Mouse (Mus musculus) lung, postnatal 10 days (tissue): Measurements from ENCODE around the gene Lpin3.
A peak's percentile ranks its signal among the peaks of the same experiment; 100 is the strongest.

Experiments used
- DNase-seq: peaks from one replicate; pipeline ENCODE4 v3.0.0; 2021

Lpin3 gene

DNA sequence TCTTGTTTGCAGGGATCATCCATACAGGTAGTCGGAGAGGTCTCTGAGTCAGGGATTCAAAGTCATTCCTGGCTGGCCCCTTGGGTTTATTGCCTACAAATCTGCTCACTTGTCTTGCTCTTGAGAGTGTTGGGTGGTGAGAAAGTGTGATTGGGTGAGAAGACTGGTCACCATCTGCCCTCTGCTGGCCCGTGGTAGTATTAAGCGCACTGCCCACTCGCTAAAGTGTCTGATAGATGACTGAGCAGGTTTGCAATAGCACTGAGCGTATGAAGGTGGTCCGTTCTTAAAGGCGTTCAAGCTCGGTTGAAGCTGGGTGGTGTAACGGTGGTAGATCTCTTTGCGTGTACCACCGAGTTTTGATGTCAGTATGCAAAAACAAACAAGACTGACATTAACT, 6.8 kb downstream of the Lpin3 start:
- DNase-seq, result peak; percentile 91

DNA sequence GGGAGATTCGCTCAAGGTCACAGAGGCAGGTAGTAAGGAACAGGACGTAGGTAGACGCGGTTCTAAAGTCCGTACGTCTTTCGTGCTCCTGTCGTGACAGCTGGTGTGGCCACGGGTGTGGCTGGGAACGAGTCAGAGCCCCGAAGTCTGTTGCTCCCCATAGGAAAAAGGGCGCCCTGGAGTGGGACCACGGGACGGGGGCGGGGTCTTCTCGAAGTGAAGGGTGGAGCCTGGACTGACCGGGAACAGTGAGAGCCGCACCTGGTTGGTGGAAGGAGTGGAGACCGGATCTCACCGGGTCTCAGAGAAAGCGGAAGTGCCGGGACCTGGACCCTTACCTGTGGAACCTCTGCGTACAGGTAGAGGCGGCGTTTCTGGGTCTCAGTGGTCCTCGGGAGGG, 7.4 kb downstream of the Lpin3 start:
- peak; percentile 76 for DNase-seq

DNA sequence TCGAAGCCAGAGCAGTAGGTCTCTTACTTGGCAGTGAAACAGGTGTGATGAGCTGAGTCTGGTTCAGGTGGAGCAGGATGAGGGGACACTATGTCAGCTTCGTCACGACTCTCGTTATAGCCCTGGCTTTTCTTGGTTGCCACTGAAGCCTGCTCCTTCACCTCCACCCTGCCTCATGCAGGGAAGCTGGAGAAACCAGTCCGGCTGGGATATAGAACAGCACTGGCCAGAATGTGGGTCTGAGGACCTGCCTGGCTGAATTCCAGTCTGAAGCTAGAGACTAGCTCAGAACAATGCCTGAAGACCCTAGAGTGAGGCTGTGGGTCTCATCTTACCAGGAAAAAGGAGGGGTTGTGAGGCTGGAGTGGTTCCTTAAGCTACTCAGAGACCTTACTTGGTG, 10.6 kb downstream of the Lpin3 start:
- DNase-seq, result no peak

DNA sequence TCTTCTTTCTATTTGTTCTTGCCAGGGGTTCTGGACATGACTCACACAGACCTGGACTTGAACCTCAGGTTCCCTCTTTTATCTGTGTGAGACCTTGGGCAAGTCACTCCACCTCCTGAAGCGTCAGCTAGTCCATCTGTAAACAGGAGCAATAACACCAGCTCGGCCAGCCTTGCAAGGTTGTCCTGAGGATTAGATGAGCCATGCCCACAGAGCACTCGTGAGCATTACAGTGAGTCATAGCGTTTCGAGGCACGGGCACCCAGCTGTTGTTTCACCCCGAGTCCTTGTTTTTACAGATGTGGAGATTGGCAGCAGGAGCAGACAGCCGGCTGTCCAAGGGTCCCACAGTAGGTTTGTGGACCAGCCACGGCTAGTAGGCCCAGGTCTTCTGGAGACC, 11.2 kb downstream of the Lpin3 start:
- DNase-seq, result no peak

DNA sequence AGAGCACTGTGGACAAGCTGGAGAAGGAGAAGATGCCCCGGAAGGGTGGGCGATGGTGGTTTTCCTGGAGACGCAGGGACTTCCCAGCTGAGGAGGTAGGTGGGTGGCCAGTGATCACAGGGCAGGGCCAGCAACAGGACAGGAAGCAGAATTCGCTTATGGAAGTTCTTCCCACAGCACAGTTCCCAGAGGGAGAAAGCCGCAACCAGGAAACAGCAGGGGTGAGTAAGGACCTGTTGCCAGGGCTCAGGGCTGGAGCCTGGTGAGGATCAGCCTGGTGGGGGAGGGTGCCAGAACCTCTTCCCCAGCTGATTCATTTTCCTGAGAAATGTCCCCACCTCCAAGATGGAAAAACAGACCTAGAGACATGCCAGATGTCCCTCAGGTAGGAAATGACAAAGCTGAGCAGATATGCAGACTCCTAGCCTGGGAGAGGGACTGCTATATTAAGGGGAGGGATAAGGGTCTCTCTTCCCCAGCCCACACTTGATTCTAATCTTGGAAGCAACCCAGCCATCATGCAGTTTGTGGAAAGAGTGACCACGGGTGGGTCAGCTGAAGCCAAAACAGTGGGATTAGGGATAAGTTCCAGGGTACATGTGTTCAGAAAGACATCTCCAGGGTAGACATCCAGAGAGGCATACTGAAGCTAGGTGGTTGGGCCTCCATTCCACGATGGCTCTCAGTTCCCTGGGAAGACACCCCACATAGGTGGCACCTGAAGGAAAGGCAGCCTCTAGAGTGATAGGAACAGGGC, 21.4 kb downstream of the Lpin3 start:
- no peak for DNase-seq

DNA sequence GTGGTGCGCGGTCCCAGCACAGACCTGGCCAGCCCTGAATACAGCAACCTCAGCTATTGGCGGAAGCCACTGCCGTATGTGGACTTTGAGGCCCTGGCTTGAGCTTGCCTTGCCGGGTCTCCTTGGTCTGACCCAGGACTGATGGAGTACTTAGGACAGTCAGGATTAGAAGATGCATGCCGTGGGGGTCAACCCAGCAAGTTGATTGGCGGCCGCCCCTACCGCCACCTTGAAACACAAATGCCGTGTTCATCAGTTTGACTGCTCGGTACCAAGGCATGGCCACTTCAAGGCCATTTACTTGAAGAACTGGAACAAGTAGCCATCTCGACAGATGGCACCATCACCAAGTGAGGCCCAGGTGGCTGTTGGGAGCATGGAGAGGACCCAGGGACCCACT, 24.8 kb downstream of the Lpin3 start:
- DNase-seq, result no peak

DNA sequence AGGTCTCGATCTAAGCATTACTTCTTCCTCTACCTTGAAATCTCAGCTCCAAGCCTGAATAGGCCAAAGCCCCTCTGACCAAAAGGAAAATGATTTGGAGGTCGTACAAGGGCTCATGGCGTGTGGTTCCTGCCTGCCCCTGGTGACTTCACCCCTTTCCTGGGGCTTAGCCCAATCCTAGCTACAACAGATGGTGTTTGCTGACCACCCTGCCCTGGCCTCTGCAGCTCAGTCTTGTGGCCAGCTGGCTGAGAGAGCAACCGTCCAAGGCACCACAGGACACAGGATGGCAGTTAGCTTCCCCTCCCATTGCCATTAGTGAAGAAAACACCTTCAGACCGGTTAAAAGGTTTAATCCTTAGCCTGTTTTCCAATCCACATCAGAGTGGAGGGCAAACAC, 25.6 kb downstream of the Lpin3 start:
- DNase-seq, result no peak

DNA sequence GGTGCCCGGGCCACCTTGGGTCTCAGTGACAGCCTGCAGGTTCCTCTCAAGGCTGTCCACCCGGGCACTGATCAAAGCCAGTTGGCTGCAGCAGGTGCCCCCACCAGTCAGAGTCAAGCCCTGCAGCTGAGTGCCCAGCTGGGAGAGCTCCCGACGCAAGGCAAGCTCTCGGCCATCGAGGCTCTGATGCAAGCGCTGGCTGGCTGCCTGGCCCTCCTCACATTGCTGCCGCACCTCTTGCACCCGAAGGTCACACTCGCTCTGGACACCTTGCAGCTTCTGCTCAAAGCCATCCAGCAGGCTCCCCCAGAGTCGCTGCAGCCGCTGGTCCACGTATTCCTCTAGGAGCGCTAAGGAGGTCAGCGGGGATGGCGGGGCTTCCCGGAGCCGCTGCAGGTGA, 28.1 kb downstream of the Lpin3 start:
- DNase-seq, result peak; percentile 24

DNA sequence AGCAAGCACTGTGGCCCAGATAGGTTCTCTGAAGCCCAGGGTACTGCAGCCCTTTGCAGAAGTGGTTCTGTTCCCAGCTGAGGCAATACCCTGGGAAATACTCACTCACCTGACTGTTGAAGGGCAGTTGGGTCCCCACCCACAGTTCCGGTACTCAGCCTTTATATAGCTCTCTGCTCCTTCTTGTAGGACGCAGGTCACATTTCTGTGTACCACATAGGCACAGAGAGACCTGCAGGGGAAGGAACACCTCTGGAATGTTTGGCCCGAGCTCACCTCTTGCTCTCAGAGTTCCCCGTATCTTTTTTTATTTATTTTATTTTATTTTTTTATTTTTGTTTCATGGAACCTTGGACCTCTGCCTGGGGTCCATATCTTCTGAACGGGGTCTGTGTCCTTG, 30.2 kb downstream of the Lpin3 start:
- DNase-seq, result no peak

DNA sequence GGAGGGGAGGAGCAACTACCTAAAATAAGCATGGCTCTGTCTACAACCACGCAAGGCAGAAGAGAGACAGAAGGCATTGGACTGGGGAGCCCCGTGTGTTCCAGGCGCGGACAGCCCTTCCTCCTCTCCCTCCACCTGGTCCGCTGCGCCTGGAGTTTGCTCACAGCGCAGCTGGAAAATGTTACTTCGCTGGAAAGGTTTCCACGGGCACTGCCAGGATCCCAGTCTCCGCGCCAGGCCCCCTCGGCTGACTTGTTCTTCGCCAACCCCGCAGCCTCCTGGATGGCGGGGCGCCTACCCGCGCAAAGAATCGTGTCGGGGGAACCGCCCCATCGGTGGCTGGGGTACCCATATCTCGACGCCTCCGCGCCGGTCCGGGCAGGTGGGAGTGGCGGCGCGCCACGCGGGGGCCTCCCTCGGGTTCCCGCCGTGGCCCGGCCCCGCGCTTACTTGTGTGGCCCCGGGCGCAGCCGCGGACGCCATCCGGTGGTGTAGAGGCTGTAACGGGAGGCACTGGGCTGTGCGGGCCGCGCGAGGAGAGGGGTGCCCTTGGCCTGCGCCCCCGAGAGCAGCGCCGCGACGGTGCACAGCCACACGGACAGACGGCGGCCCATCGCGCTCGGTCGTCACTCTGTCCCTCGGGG, 31.2 kb downstream of the Lpin3 start:
- no peak for DNase-seq

DNA sequence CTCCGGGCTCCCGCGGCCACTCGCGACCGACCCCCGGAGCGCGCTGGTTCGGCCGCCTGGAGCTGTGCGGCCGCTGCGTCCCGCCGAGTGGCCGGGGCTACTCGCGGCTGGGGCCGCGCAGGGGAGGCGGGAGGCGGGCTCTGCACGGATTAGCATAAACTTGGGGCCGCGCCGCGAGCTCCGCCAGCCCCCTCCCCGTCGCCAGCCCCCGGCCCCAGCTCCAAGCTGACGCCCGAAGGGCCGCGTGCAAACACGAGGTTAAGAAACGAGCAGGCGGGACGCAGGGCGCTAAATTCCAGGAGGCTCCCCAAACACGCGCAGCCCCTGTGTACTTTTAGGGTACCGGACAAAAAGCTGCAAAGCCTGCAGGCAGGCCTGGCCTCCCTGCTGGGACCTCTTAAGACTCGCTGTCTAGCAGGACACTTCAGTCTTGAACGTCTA, 31.8 kb downstream of the Lpin3 start, which contains the start of gene Emilin3:
TSS of gene Emilin3 (minus strand) at position 98 of the 441 bp plus-strand sequence.
- no peak for DNase-seq

DNA sequence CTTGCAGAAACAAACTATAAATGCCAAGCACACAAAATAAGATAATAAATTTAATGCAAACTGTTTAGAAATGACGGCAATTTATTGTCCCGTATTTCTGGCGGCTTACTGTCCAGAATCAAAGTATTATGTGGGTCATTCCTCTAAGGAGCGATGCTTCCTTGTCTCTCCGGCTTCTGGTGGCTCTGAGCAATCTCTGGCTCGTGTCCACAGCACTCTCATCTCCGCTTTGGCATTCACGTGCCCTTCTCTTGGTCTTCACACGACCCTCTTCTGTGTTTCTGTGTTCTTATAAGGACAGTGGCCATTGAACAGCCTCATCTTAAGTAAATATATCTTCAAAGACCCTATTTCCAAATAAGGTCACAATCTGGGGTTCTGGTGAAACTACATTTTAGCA, 34.2 kb downstream of the Lpin3 start:
- DNase-seq, result no peak

DNA sequence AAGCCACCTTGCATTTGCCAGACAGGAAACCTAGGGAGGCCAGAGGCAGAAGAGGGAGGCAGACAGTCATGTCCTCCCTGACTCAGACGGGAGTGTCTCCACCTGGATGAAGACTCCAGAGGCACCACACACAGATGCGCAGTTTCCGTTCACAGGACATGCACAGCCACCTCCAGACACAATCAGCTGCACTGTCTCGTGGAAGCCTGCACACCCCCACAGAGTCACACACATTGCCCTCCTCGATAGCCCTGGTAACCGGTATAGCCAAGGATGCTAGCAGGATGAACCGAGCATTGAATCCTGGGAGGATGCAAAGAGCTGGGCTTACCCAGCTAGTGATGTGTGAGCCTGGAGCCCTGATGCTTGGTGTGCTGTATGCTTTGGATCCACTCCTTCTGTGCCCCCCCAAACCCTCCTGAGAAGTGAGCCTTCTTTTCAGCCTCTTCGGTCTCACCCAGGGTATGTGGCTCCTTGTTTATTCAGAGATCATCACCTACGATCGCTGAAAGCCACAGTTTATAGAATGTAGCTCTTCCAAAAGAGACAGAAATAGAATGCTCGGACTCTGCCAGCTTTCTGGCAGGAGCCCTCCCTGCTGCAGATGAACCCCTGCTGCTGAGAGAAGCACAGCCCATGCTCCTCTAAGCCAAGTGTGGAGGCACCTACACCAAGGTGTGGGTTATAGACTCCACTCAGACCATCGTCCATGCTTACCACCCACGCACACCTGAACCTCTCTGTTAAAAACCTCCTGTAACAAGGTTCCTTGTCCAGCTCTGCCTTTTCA, 35.5 kb downstream of the Lpin3 start:
- no peak for DNase-seq

DNA sequence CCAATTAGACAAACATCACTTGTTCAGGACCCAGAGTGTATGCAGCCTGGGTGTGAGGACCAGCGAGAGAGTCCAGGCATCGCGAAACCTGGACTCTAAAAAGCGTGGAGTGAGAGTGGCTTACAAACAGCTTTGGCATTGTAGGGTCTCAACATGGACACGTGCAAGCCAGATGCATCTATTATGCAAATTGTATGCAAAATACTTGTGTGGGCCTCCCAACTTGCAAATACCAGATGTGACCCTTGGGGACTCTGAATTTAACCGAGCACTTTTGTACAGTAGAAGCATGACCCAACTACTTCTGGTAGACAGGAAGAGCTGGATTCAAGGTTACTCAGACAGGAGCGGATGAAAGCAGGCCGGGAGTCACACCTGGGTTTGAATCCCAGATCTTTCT, 36.2 kb downstream of the Lpin3 start:
- no peak for DNase-seq

DNA sequence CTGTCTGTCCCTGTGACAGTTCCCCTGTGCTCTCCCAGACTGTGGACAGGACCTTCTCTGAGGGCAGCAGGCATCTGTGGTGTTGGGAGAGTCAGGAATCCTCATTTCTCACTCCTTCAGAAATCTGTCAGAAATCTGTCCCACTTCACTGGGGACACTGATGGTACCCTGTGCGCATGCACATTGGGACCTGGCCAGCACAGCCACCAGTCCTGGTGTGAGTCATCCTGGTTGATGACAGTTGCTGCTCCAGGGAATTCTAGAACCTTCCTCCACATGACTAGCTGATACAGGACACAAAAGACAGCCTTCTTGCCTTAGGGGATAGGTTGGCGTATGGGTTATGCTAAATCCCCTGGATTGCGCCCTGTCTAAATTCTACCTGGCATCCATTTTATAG, 36.8 kb downstream of the Lpin3 start:
- no peak for DNase-seq

DNA sequence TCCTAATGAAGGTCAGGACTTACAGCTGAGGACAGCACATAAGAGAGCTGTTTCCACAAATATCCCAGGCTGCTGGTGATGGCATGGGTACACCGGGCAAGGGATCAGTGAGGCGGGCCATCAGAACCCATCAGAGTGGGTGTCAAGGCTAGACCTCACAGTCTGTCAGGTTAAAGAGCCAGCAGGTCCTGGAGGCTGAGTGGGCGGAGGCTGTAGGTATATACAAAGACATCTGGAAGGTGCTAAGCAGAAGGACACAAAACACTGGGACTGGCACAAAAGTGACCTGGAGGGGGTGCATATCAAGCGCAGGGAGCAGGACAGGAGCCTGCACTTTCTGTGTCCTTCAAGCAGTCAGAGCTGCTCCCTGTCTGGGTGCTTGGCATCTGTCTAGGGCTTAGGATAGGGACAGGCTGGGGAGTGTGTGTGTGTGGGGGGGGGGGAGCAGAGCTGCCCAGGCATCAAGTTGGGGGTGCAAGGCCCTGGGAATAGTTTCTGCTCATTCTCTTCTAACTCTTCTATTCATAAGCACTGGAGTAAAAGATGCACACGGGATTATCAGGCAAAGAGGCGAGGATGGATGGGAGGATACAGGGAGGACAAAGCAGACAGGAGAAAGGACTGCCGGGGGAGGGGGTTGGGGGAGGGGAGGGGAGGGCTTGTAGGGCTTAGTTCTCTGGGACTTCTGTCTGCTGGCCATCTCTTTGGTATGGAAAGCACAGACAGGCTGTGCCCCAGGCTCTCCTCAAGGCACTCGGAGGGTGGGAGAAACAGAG, 37.9 kb downstream of the Lpin3 start:
- DNase-seq, result no peak

DNA sequence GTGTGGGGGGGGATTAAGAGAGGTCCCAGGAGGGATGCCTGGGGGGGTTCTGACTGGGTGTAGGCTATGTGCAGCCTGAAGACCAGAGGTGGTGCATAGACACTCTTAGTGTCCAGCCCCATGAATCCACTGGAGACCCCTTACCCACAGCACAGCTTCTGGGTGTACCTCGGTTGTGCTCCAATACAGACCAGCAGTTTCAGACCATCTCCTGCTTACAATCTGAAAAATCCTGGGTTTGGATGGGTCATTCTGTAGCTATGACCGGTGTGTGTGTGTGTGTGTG, 38.4 kb downstream of the Lpin3 start:
- DNase-seq, result no peak

DNA sequence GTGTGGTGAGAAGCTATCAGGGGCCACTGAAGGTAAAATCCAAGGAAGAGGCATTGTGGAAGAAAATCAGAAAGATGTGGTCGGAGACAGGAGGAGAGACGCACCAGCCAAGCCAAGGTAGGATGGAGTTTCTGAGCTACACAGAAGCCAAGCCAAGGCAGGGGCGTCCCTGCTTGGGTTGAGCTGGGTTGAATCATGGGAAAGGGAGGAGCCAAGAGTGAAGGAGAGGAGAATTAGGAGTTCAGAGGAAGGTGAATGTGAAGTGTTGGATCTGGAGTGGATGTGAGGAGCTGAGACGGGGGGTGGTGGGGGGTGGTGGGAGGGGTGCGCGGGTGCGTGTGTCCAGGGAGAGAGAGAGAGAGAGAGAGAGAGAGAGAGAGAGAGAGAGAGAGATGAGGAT, 40.8 kb downstream of the Lpin3 start:
- no peak for DNase-seq

DNA sequence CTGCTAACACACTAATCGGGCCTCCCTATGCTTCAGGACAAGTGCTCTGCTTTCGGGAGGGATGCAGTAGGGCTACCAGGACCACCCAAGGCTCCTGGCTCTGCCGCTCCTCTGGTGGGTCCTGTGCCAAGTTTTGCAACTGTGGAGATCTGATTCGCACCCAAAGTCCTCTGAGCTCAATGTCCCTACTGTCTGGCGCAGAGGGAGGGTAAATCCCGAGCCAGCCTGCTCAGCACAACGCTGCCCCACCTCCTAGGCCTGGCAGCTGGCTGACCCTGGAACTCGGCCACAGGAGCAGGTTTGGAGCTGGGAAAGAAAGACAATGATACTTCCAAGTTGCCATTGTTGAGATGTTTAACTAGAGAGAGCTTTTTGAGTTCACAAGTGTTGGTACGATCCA, 44.7 kb downstream of the Lpin3 start:
- peak; percentile 42 for DNase-seq

DNA sequence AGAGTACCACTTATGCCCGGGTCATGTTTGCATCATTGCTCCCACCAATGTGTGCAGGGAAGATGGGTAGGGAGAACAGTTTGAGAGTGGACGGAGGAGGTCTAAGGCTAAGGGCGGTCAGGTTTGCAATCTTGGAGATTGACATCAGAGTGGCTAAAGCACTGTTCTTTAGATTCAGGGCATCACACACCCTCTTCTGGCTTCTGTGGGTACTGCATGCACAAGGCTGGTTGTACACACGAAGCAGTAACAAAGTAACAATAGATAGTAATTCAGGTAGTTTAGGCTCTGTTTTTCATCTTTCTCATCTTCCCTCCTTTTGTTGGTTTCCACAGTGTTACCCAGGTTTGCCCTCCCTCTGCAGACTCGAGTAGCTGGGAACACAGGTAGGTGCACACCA, 50.9 kb downstream of the Lpin3 start:
- no peak for DNase-seq

DNA sequence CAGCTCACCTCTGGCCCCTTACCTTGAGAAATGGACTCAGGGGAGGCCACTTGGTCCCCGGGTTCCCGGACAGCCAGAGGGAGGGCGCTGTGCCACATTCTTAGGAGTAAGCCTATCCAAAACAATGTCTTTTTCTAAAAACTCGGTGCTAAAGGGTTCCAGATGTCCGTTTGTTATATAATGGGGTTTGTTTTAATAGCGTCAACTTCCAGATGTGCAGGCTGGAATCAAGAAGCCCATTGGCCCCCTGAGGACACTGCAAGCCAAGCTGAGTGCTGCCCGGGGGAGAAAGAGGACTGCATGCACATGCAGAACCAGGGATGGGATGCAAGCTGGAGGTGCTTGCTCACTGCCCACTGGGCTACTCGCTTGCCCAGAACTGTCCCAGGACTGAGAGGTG, 51.9 kb downstream of the Lpin3 start:
- DNase-seq, result no peak

DNA sequence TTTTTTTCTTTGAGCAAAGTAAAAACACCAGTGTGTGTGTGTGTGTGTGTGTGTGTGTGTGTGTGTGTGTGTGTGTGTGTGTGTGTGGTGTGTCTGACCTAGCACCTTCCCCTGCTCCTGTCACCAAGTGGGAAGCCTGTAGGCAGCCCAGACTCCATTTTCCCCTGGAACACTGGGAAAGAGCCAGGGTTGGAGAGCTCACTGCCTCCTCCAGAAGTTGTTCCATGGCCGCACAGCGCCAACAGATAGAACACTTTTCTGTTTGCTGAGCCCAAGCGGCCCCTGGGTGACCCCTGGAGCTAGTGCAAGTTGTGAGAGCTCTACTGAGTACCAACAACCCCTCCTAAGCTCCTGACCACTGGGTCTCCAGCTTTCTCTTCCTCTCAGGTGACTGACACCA, 52.5 kb downstream of the Lpin3 start:
- DNase-seq, result no peak

DNA sequence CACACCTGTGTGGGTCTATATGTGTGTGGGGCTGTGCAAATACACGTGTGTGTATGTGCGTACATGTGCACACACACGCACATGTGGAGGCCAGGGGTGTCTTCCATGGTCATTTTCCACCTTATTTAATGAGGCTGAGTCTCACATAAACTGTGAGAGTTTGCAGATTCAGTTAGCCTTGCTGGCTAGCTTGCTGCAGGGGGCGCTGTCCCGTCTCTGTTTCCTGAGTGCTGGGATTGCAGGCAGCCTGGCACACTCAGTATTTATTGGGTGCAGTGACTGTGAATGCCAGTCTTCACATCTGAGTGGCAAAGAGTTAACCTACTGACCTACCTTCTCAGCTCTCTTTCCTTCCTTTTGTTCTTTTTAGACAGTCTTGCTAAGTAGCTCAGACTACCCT, 53.4 kb downstream of the Lpin3 start:
- no peak for DNase-seq
